Mouse (Mus musculus) ovary, adult 2 months (tissue): ENCODE results near the gene Gm6465. TPM values are rescaled to one million over a fixed set of nuclear protein-coding genes. Genes with fewer than 3 reads are reported as not detected.

Source experiments
- polyA plus RNA-seq: library from polyadenylated mRNA; depleted of rRNA; stranded (reverse); fragments of >200 nt; gene quantifications from 2 replicates; pipeline ENCODE4 v1.2.3, GENCODE M21; 2012; rRNA removed

Gene Gm6465
- not detected in 2 replicates for polyA plus RNA-seq

GRCm38 (mm10) chr5:11845239-11845638 lies at the start of gene Gm6465:
Gene Gm6465, plus strand, starts transcription at chr5:11845539.

Other genes starting within 250 kb of the Gm6465 start
- not detected in 2 replicates for gene Gm8922, start 163.6 kb upstream of the Gm6465 start, polyA plus RNA-seq
- not detected in 2 replicates for gene Gm8926, start 75.0 kb upstream of the Gm6465 start, polyA plus RNA-seq
- gene 4933402N22Rik, start 72.5 kb downstream of the Gm6465 start, polyA plus RNA-seq = not detected in 2 replicates